Mouse (Mus musculus) intestine, postnatal 0 days (tissue): ENCODE measurements around the gene Swi5. TPM values are rescaled to one million over a fixed set of nuclear protein-coding genes. Genes with fewer than 3 reads are reported as not detected.

Experiments
- ATAC-seq: fragments of 200-750 bp; cut with Nextera tagmentation; 2 replicates; pipeline ENCODE4 v1.8.0; 2017; ENCODE audit warnings: mild to moderate bottlenecking, moderate TSS enrichment, moderate library complexity
- H3K27ac ChIP-seq: fragments of 300-500 bp; sonication (generic); 2 replicates; pipeline ENCODE4 v1.5.1; 2014; ENCODE audit warnings: mild to moderate bottlenecking, low read depth, low read length, moderate library complexity
- H3K27me3 ChIP-seq: fragments of 300-500 bp; sonication (generic); replicated peaks from 2 replicates; pipeline ENCODE4 v1.6.1; 2014; ENCODE audit warnings: low read length, mixed read lengths; ENCODE audit not compliant: control insufficient read depth, insufficient read depth
- H3K36me3 ChIP-seq: fragments of 300-500 bp; sonication (generic); 2 replicates; pipeline ENCODE4 v1.6.1; 2014; ENCODE audit warnings: mild to moderate bottlenecking, moderate library complexity; ENCODE audit not compliant: control insufficient read depth, insufficient read depth
- H3K4me1 ChIP-seq: fragments of 300-500 bp; sonication (generic); replicated peaks from 2 replicates; pipeline ENCODE4 v1.6.1; 2014; ENCODE audit warnings: antibody characterized with exemption, low read length, mixed read lengths; ENCODE audit not compliant: control insufficient read depth, insufficient read depth
- H3K4me2 ChIP-seq: fragments of 300-500 bp; sonication (generic); replicated peaks from 2 replicates; pipeline ENCODE4 v1.6.1; 2014; ENCODE audit warnings: low read depth, mild to moderate bottlenecking, moderate library complexity
- H3K4me3 ChIP-seq: fragments of 300-500 bp; sonication (generic); 2 replicates; pipeline ENCODE4 v1.5.1; 2014; ENCODE audit warnings: low read depth, low read length
- H3K9ac ChIP-seq: fragments of 300-500 bp; sonication (generic); 2 replicates; pipeline ENCODE4 v1.6.1; 2014; ENCODE audit warnings: mild to moderate bottlenecking, low read depth, low read length
- H3K9me3 ChIP-seq: fragments of 300-500 bp; sonication (generic); 2 replicates; pipeline ENCODE4 v1.6.1; 2016; ENCODE audit warnings: mixed run types; ENCODE audit not compliant: control insufficient read depth
- CTCF ChIP-seq: sonication (generic); IDR thresholded peaks from 2 replicates; pipeline ENCODE4 v1.5.1; 2016; ENCODE audit warnings: low read depth, mild to moderate bottlenecking, control low read depth, antibody characterized with exemption, moderate library complexity
- WGBS: fragments of 180-500 bp; shearing (Covaris S2); extraction: QIAGEN DNeasy Blood & Tissue Kit; methylation state at CpG from one replicate; pipeline ENCODE4 v1.1.7; 2014; 5-methylcytosine and 5-hydroxymethylcytosine counted together
- polyA plus RNA-seq: library from polyadenylated mRNA; unstranded; fragments of >200 nt; fragmentation: Nextera tagmentation; extraction: Ambion mirVana; gene quantifications from 2 replicates; pipeline ENCODE4 v1.2.1, GENCODE M21; 2015

The Swi5 gene
- polyA plus RNA-seq, 1 experiment from 2014 or later, result 271 TPM

GRCm38 (mm10) chr2:32314831-32315230 is 27.0 kb upstream of the Swi5 start:
- Histone ChIP-seq H3K4me2 (no peak overlapping the region), H3K9ac (no peak overlapping the region), H3K9me3 (no peaks in the 10 kb centered on the region), H3K27me3 (no peaks in the 10 kb centered on the region), H3K36me3 (peaks cover 21% of the 10 kb centered on the region; the same call in 1 of the 2 replicates), H3K27ac (no peak overlapping the region), H3K4me3 (no peak overlapping the region), H3K4me1 (0 out of 2 replicates have a peak, but pooled peaks cover 4% of the 10 kb centered on the region)
- WGBS, result 91% methylated on average over 14 of the region's 14 CpGs
- TF ChIP-seq CTCF, result no peak
- no peak for ATAC-seq

GRCm38 (mm10) chr2:32312318-32312964 is 24.6 kb upstream of the Swi5 start:
- H3K36me3 ChIP-seq, result peaks cover 40% of the 10 kb centered on the region
- no peaks in the 10 kb centered on the region for H3K27me3 ChIP-seq
- peak; percentile 78 for ATAC-seq
- WGBS, result 11% methylated on average over 52 of the region's 56 CpGs
- H3K27ac ChIP-seq, result no peak overlapping the region
- H3K4me2 ChIP-seq, result peak overlapping the region; percentile 92
- H3K9ac ChIP-seq, result peak overlapping the region; percentile 62
- no peaks in the 10 kb centered on the region for H3K9me3 ChIP-seq
- TF ChIP-seq CTCF, result no peak; the same call in 1 of the 2 replicates
- 0 out of 2 replicates have a peak, but pooled peaks cover 4% of the 10 kb centered on the region for H3K4me1 ChIP-seq
- H3K4me3 ChIP-seq, result peak overlapping the region; percentile 46

GRCm38 (mm10) chr2:32311443-32312317 is 23.8 kb upstream of the Swi5 start:
- WGBS, result 20% methylated on average over 38 of the region's 42 CpGs

GRCm38 (mm10) chr2:32310096-32310845 is 22.4 kb upstream of the Swi5 start:
- Histone ChIP-seq H3K36me3 (peaks cover 59% of the 10 kb centered on the region), H3K9me3 (no peaks in the 10 kb centered on the region), H3K4me2 (no peak overlapping the region), H3K9ac (no peak overlapping the region), H3K4me3 (no peak overlapping the region), H3K27ac (no peak overlapping the region), H3K4me1 (0 out of 2 replicates have a peak, but pooled peaks cover 4% of the 10 kb centered on the region), H3K27me3 (no peaks in the 10 kb centered on the region)
- TF ChIP-seq CTCF, result no peak
- WGBS, result 84% methylated on average over 18 of the region's 18 CpGs
- no peak for ATAC-seq

More at GRCm38 (mm10) chr2:32311443-32312317, 23.8 kb upstream of the Swi5 start:
- Histone ChIP-seq H3K36me3 (peaks cover 45% of the 10 kb centered on the region), H3K9ac (peak overlapping the region; percentile 62), H3K9me3 (no peaks in the 10 kb centered on the region), H3K4me3 (peak overlapping the region; percentile 46), H3K4me2 (peak overlapping the region; percentile 92), H3K27me3 (no peaks in the 10 kb centered on the region), H3K4me1 (0 out of 2 replicates have a peak, but pooled peaks cover 4% of the 10 kb centered on the region), H3K27ac (no peak overlapping the region)
- ATAC-seq, result peak; percentile 0; the same call in 1 of the 2 replicates
- peak; percentile 18; the same call in 1 of the 2 replicates for TF ChIP-seq CTCF

- Histone ChIP-seq H3K9me3 (no peaks in the 10 kb centered on the region), H3K9ac (no peak overlapping the region), H3K4me3 (no peak overlapping the region), H3K36me3 (peaks cover 65% of the 10 kb centered on the region), H3K27me3 (no peaks in the 10 kb centered on the region), H3K4me2 (no peak overlapping the region), H3K27ac (0 out of 2 replicates have a peak overlapping the region, but pooled peaks have one; percentile 5), H3K4me1 (0 out of 2 replicates have a peak, but pooled peaks cover 4% of the 10 kb centered on the region)
- 87% methylated on average over 16 of the region's 16 CpGs for WGBS
- ATAC-seq, result no peak
- no peak for TF ChIP-seq CTCF
These were observed 21.1 kb upstream of the Swi5 start for GRCm38 (mm10) chr2:32308870-32309568.
